Mouse (Mus musculus) brain, adult 2 months (tissue): ENCODE measurements around the gene Grb2.

Source experiments
- DNase-seq: peaks from one replicate; pipeline ENCODE4 v3.0.0; 2011; ENCODE audit warnings: low read depth, low spot score

The Grb2 gene

DNA sequence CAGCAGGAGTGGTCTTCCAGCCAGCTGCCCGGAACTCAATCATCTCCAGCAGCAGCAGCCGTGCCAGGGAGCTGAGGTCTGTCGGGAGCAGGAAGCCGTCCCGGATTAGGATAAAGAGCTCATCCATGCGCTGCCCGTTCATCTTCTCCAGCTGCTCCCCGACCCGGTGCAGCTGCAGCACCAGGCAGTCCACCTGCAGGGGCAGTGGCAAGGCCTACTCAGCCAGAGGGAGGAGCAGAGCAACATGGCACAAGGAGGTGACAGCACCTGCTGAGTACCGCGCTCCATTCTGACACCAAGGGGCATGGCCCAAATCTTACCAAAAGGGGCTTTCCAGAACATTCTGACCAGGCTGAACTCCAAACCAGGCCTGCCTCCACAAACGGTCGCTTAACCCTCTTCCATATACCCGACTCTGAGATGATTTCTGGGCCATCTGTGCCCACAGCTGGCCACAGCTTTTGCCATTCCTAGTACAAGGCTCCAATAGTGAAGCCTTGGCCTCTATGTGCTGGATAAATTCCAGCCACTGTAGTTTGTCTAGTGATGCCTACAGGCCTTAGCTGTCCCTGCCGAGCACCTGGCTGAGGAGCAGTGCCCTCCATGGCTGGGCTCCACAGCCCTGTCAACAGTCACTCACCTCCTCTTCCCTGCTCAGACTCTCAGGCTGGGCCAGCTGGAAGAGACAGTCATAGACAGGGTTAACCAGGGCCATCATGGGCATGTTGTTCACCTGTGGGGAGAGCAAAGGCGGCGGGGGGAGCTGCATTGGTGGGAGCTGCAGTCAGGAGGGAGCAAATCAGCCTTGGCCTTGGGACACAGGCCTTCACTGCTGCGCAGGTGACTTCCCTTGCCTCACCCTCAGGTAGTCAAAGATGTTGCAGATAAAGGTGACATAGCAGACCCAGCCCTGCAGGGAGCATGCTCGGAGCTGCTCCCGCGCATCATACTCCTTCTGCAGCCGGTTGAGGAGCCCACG is 99.7 kb downstream of the Grb2 start:
- DNase-seq = peak; percentile 54

GRCm38 (mm10) chr11:115606733-115607132 is 101.7 kb downstream of the Grb2 start:
- DNase-seq = no peak

GRCm38 (mm10) chr11:115604304-115604696 is 104.1 kb downstream of the Grb2 start:
- no peak for DNase-seq

DNA sequence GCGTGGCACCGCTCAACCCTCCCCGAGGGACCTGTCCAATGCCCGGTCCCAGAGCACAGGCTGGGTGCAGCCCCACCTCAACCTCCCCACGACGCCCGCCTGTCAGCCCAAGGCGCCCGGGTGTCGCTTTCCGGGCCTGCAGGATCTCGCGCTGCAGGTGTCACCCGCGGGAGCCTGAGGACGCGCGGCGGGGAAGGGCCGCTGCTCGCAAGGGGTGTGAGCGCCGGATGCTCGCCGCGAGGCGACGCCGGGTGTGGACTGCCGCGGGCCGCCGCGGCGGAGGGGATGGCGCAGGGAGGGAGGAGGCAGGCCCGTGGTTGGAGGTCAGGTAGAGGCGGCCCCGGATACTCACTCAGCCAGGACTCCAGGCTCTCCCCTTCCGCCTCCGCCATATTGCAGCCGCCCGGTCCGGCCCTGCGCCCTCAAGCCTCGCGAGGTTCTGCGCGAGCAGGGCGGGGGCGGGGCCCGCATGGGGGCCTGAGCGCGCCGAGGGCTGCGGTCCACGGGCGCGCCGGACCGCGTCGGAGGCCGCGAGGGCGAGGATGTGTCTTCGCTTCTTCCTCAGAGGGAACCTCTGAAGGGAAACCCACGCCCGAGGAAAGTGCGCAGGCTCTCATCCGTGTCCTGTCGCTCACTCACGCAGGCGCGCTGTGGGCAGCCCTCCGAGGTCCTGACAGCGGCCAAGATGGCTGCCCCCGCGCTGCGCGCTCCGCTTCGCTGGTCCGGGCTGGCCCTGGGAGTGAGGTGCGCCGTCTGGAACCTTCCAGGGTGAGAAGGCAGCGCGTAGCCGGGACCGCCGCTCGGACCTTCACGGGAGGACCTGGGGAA is 104.7 kb downstream of the Grb2 start, which contains the start of the genes Mrps7 and Gga3:
Gene Mrps7, plus strand, starts transcription at position 450 of the 828 bp plus-strand sequence.
Gene Gga3, minus strand, starts transcription at position 576 of the 828 bp plus-strand sequence.
- peak; percentile 94 for DNase-seq

- peak; percentile 31 for DNase-seq
These were observed 105.3 kb downstream of the Grb2 start for GRCm38 (mm10) chr11:115603128-115603475.

DNA sequence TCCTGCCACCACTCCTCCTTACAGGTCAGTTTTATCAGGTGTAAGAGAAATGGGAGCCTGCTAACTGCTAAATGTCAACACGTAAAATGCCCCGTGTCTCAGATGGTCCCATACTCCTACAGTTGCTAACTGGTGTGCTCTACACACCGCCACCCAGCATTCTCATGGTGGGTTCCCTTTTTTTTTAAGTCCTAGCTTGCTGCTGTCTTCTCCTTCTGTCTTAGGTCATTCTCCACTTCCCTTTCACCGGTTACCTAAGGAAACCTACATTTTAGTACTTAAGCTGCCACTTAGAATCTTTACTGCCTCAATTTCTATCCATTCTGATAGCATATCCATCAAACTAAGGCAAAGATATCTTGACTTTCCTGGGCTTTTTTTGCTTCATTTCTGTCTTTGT is 107.2 kb downstream of the Grb2 start:
- DNase-seq = no peak

- DNase-seq = no peak
These were observed 107.7 kb downstream of the Grb2 start for GRCm38 (mm10) chr11:115600743-115601142.

DNA sequence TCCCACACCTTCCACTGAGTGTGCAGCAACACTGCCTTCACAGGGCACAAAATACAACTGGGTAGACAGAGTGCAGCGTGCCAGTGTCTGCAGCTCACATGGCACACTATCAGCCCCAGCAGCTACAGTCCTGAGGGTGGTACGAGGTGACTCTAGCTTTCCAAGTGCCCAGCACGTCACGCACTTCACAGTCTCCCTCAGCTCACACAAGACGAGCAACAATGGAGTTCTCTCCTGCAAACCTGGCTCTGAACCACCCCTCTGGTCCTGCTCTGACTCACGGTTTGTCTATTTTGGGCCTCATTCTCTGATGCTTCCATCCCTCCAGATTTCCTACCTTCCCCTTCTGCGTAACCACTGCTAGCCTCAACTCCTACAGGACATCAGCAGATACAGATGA is 108.7 kb downstream of the Grb2 start:
- DNase-seq = peak; percentile 80

- no peak for DNase-seq
These were observed 110.1 kb downstream of the Grb2 start for GRCm38 (mm10) chr11:115598309-115598708.

DNA sequence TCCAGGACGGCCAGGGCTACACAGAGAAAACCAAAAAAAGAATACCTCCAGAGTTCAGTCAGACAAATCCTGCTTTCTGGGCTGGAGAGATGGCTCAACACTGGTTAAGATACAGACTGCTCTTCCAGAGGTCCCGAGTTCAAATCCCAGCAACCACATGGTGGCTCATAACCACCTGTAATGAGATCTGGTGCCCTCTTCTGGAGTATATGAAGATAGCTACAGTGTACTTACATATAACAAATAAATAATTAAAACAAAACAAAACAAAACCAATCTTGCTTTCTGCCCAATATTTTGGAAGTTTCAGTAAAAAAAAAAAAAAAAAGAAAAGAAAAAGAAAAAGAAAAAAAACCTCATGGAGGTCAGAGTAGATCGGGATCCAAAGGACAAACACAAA is 113.2 kb downstream of the Grb2 start:
- no peak for DNase-seq
